Mouse (Mus musculus) heart, postnatal 0 days (tissue): ENCODE measurements around the gene Gng3. TPM values are rescaled to one million over a fixed set of nuclear protein-coding genes. Genes with fewer than 3 reads are reported as not detected.

ENCODE experiments used
- ATAC-seq: fragments of 200-750 bp; cut with Nextera tagmentation; 2 replicates; pipeline ENCODE4 v1.8.0; 2017; ENCODE audit warnings: low read depth, moderate number of reproducible peaks, moderate library complexity; ENCODE audit not compliant: insufficient read depth
- DNase-seq: peaks from one replicate; pipeline ENCODE4 v3.0.0-alpha.2; 2016; ENCODE audit warnings: low spot score
- H3K27ac ChIP-seq: fragments of 300-500 bp; sonication (generic); 2 replicates; pipeline ENCODE4 v1.5.1; 2014; ENCODE audit warnings: low read depth, mild to moderate bottlenecking
- H3K27me3 ChIP-seq: fragments of 300-500 bp; sonication (generic); 2 replicates; pipeline ENCODE4 v1.6.1; 2014; ENCODE audit warnings: low read length, mixed read lengths; ENCODE audit not compliant: control insufficient read depth, insufficient read depth
- H3K36me3 ChIP-seq: fragments of 300-500 bp; sonication (generic); replicated peaks from 2 replicates; pipeline ENCODE4 v1.6.1; 2014; ENCODE audit warnings: low read length, mixed read lengths; ENCODE audit not compliant: control insufficient read depth, insufficient read depth
- H3K4me1 ChIP-seq: fragments of 300-500 bp; sonication (generic); 2 replicates; pipeline ENCODE4 v1.6.1; 2014; ENCODE audit warnings: antibody characterized with exemption; ENCODE audit not compliant: control insufficient read depth, insufficient read depth
- H3K4me2 ChIP-seq: fragments of 300-500 bp; sonication (generic); 2 replicates; pipeline ENCODE4 v1.6.1; 2014; ENCODE audit warnings: low read depth, mild to moderate bottlenecking, low read length, moderate library complexity
- H3K4me3 ChIP-seq: fragments of 300-500 bp; sonication (generic); 2 replicates; pipeline ENCODE4 v1.5.1; 2014; ENCODE audit warnings: low read depth, low read length
- H3K9ac ChIP-seq: fragments of 300-500 bp; sonication (generic); replicated peaks from 2 replicates; pipeline ENCODE4 v1.6.1; 2014; ENCODE audit warnings: low read depth, low read length, mixed read lengths
- H3K9me3 ChIP-seq: fragments of 300-500 bp; sonication (generic); replicated peaks from 2 replicates; pipeline ENCODE4 v1.6.1; 2016; ENCODE audit warnings: low read length; ENCODE audit not compliant: control insufficient read depth
- CTCF ChIP-seq: IDR thresholded peaks from 2 replicates; pipeline ENCODE4 v1.5.1; 2016; ENCODE audit warnings: antibody characterized with exemption, control low read depth, low read depth
- EP300 ChIP-seq: IDR thresholded peaks from 2 replicates; pipeline ENCODE4 v1.6.1; 2016; ENCODE audit warnings: antibody characterized with exemption, low read depth
- WGBS: fragments of 180-500 bp; shearing (Covaris S2); extraction: QIAGEN DNeasy Blood & Tissue Kit; methylation state at CpG from one replicate; pipeline ENCODE4 v1.1.7; 2014; 5-methylcytosine and 5-hydroxymethylcytosine counted together
- polyA plus RNA-seq: library from polyadenylated mRNA; unstranded; fragments of >200 nt; fragmentation: Nextera tagmentation; extraction: Ambion mirVana; gene quantifications from 2 replicates; pipeline ENCODE4 v1.2.1, GENCODE M21; 2015
- total RNA-seq: library from RNA; depleted of rRNA; stranded (reverse); fragments of >200 nt; gene quantifications from 2 replicates; pipeline ENCODE4 v1.2.3, GENCODE M21; 2014; ENCODE audit warnings: low replicate concordance

Gng3 gene
- total and polyA plus RNA-seq, 2 experiments from 2014 or later, result 0.48 TPM; not detected in 1

DNA sequence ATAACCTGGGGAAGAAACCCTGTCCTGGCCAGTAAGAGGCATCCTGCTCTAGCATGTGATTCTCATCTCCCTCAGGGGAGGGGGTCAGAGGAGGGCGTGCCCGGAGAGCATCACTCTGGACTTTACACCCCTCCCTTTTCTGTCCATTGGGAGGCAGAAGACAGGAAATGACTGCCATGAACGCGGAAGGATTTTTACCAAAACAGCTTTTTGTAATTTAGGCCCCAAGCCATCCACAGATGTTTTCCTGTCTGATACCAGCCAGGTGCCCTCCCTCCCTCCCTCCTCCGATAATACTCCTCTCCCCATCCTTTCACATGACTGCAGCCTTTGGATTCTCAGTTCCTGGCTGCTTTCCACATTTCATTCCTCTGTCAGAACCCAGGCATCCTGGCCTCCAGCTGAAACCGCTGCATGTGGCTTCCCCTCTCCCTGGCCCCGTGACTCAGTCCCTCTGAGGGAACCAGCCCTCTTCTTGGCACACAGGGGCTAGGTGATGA is 11.5 kb upstream of the Gng3 start, which contains the start of gene Lrrn4cl:
TSS of gene Lrrn4cl (plus strand) at position 367 of the 500 bp plus-strand sequence.
- no peaks in the 10 kb centered on the region for H3K4me1 ChIP-seq
- H3K9ac ChIP-seq, result no peak within 1 kb of the TSS
- peak; percentile 67 for DNase-seq
- peak within 1 kb of the TSS; percentile 34 for H3K27ac ChIP-seq
- H3K27me3 ChIP-seq, result no peaks in the 10 kb centered on the region
- no peak within 1 kb of the TSS for H3K4me3 ChIP-seq
- WGBS, result 14% methylated on average over 7 of the region's 7 CpGs
- peak; percentile 76 for ATAC-seq
- peak within 1 kb of the TSS; percentile 4; the same call in 1 of the 2 replicates for H3K4me2 ChIP-seq
- no peak for TF ChIP-seq CTCF
- no peak for TF ChIP-seq EP300
- no peaks in the 10 kb centered on the region for H3K9me3 ChIP-seq
- peaks cover 31% of the 10 kb centered on the region for H3K36me3 ChIP-seq

DNA sequence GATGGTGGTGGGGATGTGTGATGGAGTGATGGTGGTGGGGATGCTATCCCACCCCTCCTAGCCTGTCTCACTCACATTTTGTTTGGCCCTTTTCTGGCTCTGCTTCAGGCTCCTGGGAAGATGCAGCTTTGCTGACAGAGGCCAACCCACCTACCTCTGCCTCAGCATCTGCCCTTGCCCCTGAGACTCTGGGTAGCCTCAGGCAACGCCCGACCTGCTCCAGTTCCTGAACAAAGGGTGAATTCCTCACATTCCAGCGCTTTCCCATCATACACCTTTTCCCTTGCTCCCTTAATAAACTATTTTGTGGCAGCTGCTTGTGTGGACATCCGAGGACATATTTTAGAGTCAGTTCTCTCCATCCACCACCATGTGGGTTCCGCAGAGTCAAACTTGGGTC is 9.4 kb upstream of the Gng3 start:
- Histone ChIP-seq H3K9ac (no peak overlapping the region), H3K4me1 (no peaks in the 10 kb centered on the region), H3K4me3 (no peak overlapping the region), H3K27me3 (no peaks in the 10 kb centered on the region), H3K27ac (no peak overlapping the region), H3K36me3 (peaks cover 31% of the 10 kb centered on the region), H3K4me2 (no peak overlapping the region), H3K9me3 (no peaks in the 10 kb centered on the region)
- WGBS, result 79% methylated on average over 5 of the region's 5 CpGs
- DNase-seq (no peak), ATAC-seq (no peak)
- TF ChIP-seq CTCF (no peak), EP300 (no peak)

DNA sequence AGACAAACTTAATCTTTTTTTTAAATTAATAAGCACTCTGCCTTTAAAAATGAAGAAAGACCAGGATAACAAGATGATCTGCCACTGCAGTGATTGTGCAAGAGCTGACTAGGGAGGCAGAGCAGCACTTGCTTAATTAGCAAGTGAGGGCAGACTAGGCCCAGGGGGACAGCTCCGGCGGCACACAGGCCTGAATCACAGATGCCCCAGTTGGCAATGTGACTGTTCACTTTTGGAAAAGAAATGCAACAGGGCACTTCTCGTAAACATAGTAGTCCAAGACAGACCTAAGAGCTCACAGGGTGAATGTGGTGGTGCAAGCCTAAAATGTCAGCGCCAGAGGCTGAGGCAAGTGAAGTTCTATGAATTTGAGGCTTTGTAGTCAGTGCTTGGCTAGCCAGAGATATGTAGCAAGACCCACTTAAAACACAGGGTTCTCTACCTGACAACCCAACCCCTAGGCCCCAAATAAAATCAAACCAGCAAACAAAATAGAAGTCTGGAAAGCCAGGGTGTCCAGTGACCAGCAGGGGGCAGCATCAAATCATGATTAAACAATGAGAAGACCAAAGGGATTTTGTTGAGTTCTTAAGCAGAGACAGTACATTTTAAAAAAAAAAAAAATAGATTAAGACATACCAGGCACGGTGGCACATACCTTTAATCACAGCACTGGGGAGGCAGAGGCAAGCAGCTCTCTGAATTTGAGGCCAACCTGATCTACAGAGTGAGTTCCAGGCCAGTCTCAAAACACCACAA is 5.6 kb upstream of the Gng3 start:
- peak; percentile 4; the same call in 1 of the 2 replicates for ATAC-seq
- Histone ChIP-seq H3K36me3 (peaks cover 36% of the 10 kb centered on the region), H3K4me2 (no peak overlapping the region), H3K27me3 (no peaks in the 10 kb centered on the region), H3K9me3 (no peaks in the 10 kb centered on the region), H3K4me1 (peaks cover 5% of the 10 kb centered on the region; the same call in 1 of the 2 replicates), H3K4me3 (no peak overlapping the region), H3K27ac (no peak overlapping the region), H3K9ac (no peak overlapping the region)
- 68% methylated on average over 5 of the region's 5 CpGs for WGBS
- TF ChIP-seq CTCF (peak; percentile 73), EP300 (no peak)
- peak; percentile 58 for DNase-seq

DNA sequence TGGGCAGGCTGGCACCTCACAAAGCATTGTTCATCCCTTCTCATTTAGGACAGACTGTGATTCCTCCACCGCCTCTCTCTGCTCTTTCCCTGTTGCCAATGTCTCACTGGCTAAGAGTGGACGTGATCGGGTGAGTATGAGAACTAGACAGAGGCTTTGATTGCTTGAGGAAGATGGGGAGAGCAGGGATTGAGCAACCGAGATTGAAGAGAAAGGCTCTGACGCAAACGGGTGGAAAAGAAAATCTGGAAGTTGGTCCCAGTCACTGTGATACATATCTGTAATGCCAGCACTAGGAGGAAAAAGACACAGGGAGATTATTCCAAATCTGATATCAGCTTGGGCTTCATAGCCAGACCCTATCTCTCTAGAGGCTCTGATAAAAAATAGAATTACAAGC is 4.0 kb upstream of the Gng3 start:
- H3K4me1 ChIP-seq, result peaks cover 18% of the 10 kb centered on the region
- TF ChIP-seq CTCF, result no peak
- TF ChIP-seq EP300, result no peak
- no peak overlapping the region for H3K27ac ChIP-seq
- no peaks in the 10 kb centered on the region for H3K9me3 ChIP-seq
- ATAC-seq, result no peak
- WGBS, result 81% methylated on average over 6 of the region's 6 CpGs
- H3K36me3 ChIP-seq, result peaks cover 29% of the 10 kb centered on the region
- no peak for DNase-seq
- no peaks in the 10 kb centered on the region for H3K27me3 ChIP-seq
- no peak overlapping the region for H3K4me3 ChIP-seq
- no peak overlapping the region for H3K4me2 ChIP-seq
- H3K9ac ChIP-seq, result no peak overlapping the region

DNA sequence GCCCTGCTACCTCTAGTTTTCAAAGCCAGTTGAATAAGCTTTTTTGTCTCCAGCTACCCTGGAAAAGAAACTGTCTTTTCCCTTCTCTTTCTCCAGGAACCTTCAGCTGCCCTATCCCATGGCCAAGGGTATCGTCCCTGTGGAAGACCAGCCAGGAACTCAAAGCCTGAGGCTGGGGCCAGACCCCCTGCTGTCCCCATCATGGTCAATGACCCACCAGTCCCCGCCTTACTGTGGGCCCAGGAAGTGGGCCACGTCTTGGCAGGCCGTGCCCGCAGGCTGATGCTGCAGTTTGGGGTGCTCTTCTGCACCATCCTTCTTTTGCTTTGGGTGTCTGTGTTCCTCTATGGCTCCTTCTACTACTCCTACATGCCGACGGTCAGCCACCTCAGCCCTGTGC is 2.0 kb upstream of the Gng3 start:
- WGBS, result 93% methylated on average over 7 of the region's 7 CpGs
- Histone ChIP-seq H3K4me1 (peaks cover 22% of the 10 kb centered on the region), H3K9me3 (no peaks in the 10 kb centered on the region), H3K9ac (peak overlapping the region; percentile 49; the same call in 1 of the 2 replicates), H3K4me2 (peak overlapping the region; percentile 73), H3K36me3 (peaks cover 9% of the 10 kb centered on the region), H3K4me3 (peak overlapping the region; percentile 47), H3K27me3 (no peaks in the 10 kb centered on the region), H3K27ac (no peak overlapping the region)
- TF ChIP-seq EP300, result no peak
- no peak for TF ChIP-seq CTCF
- DNase-seq, result no peak
- ATAC-seq, result no peak
